Mouse (Mus musculus) C2C12 (cell line): Measurements from ENCODE around the gene Zmym4.

Experiments used
- CEBPB ChIP-seq: IDR thresholded peaks from one replicate; pipeline ENCODE4 v1.6.1; 2011; ENCODE audit warnings: low read depth, mild to moderate bottlenecking, control low read depth, moderate library complexity
- CTCF ChIP-seq: IDR thresholded peaks from one replicate; pipeline ENCODE4 v1.5.1; 2011; ENCODE audit not compliant: control insufficient read depth, insufficient read depth, insufficient read length
- FOSL1 ChIP-seq: IDR thresholded peaks from one replicate; pipeline ENCODE4 v1.8.0; 2011; ENCODE audit warnings: mild to moderate bottlenecking, low read length; ENCODE audit not compliant: poor library complexity, insufficient read depth, severe bottlenecking
- MAX ChIP-seq: IDR thresholded peaks from one replicate; pipeline ENCODE4 v1.6.1; 2011; ENCODE audit warnings: mild to moderate bottlenecking, control low read depth
- MYOD1 ChIP-seq: IDR thresholded peaks from one replicate; pipeline ENCODE4 v1.6.1; 2011; ENCODE audit warnings: low read depth; ENCODE audit not compliant: control insufficient read depth, insufficient read length
- MYOG ChIP-seq: IDR thresholded peaks from one replicate; pipeline ENCODE4 v1.6.1; 2011; ENCODE audit not compliant: control insufficient read depth, insufficient read length; ENCODE audit errors: extremely low read depth
- USF1 ChIP-seq: IDR thresholded peaks from one replicate; pipeline ENCODE4 v1.6.1; 2011; ENCODE audit warnings: low read depth, mild to moderate bottlenecking, control low read depth, moderate library complexity

DNA sequence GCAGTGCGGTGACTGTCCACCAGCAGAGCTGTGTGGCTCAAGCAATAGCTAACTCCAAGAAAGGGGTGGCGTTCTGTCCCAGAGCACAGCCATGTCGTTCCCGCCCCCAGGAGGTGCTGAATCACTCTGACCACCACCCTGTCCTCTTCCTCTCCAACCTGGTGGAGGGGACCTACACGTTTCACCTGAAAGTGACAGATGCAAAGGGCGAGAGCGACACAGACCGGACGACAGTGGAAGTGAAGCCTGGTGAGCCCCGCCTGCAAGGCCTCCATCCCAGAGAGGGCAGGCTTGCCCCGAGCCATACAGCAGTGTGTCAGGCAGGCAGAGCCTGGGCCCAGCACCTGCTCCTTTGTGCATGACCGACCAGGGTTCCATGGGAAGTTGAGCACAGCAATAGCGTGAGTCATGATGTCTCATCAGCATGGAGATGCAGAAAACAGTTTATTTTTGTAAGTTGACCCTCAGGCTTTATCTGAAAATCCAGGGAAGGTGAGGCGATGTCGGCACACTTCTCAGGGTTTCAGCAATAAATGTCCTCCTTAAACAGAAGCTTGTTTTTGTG, 126.9 kb downstream of the Zmym4 start:
- TF ChIP-seq MAX (no peak), CTCF (no peak), MYOD1 (peak; percentile 85), USF1 (no peak), FOSL1 (peak; percentile 59), CEBPB (no peak), MYOG (no peak)
